Mouse (Mus musculus) embryo, embryonic 9.5 days (tissue): ENCODE results near the gene Gpr45.

Experiments used
- DNase-seq: peaks from one replicate; pipeline ENCODE4 v3.0.0-alpha.2; 2017; ENCODE audit errors: extremely low spot score

Gpr45 gene

DNA sequence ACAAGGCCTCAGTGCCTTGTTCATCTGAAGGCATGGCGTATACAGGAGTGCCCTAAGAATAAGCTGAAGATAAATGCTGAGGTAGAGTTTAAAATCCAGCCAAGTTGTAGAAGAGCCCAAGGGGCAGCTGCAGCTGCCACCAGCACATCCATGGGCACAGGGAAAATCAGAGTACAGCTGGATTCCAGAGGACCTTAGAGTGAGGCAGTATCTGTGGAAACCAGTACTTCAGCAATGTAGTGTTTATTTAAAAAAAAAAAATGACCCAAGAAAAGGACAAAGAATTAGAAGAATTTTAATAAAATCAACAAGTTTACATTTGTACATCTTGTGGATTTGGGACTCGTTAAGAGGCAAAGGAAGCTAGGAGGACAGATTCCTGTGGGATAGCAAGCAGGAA is 94.3 kb downstream of the Gpr45 start:
- DNase-seq, result no peak

DNA sequence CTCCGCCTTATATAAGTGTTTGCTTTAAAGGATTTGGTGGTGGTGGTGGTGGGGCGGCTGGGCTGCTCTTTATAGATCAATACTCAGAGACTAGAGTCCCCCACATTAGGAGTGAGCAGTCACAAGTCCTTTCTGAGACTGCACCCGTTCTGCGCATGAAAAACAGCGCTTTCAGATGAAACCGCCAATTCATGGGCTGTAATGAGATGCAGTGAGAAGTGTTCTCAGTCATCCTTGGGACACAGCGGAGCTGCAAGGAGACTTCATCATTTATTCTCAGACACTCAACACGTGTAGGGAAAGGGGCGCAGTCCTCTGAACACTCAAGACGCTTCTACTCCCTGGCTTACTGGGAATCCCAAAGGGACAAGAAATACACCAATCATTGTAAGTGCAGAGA is 95.1 kb downstream of the Gpr45 start:
- DNase-seq, result no peak

DNA sequence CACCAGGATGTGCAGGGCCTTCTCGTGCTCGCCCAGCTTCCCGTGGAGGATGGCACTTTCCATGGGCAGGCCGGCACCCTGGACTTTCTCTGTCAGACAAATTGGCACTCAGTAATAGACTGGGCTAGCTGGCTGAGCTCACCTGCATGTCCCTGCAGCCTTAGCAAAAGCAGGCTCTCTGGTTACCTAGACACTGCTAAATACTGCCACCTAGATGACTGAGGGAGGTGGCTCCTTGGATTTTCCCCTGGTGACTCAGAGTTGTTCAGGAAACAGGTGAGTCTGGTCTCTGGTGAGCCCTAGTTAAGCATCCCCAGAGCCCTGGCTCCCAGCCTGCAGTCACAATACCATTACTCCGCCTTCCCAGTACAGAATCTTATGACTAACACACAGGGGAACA is 99.2 kb downstream of the Gpr45 start:
- DNase-seq, result no peak

DNA sequence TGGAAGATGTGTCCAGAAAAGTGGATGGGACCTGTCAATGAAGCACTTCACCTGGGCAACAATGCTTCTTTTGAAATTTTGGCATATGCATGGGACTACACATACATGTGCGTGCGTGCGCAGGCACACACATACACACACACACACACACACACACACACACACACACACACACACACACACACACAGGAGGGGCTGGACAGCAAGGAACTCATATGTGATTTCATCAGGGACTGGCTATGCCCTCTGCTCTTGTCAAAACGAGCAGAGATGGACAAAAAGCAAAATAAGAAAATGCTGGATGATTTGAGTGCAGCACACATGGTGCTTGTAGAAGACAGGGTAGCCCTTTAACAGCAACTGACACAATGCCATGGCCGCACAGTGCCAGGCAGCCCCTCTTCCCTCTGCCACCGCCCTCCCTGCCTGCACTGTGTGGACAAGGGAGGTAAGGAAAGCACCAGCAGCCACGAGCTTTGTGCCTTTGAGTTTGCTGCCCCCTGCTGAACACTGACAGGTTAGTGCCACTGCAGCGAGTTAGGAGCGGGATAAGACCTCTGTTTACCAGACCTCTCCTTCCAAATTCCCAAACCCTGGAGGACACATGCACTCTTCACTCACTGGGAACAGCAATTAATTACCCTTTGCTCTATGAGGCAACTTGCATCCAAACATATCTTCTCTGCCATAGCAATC is 113.1 kb downstream of the Gpr45 start:
- peak; percentile 76 for DNase-seq

DNA sequence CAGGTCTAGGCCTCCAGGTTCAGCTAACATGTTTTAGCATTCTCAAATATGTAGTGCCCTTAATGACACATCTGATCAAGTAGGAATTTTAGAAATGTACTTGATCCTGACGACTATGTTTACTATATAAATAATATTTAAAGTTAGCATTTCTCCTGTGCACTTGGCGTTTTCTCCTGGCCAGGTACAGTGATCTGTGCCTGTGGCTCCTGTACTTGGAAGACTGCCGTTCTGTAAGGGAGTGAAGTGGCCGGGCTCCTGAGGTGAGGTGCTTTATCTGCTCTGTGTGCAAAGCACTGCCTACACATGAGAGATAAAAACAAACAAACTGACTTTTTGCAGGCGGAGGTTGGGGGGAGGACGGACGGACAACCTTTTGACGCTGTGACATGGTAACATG is 113.9 kb downstream of the Gpr45 start:
- no peak for DNase-seq

DNA sequence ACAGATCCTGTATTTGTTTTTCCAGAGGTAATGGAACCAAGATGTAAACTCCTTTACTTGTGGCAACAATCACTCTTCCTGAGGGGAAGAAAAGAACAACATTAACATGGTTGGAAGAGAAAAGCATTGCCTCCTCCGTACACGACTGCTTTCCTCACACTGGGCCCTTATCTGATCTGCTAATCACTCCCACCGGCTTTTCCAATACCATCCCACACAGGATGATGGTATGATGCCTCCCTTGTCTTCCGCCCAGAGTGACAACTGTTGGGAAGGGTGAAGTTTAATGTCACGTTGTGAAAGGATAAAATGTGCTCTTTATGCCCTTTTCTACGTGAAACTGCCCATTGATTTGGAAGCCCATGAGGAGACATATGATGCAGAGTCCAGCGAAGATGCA is 114.9 kb downstream of the Gpr45 start:
- DNase-seq, result no peak

DNA sequence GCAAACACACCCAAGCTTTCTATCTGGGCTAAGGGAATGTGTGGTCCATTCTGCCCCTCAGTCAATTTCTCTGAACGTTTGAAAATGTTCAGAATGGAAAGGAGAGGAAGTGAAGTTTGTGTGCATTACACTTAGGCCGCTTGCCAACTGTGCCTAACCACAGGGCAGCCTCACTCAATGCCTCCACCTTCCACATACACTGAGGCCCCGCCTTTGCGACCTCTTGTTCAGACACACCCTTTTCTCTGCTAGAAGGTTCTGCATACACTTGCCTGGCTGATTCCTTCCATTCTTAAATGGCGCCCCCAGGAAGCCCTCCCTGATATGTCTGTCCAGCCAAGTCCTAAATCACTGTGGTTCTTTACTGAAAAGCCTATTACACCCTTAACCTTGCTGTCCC is 118.1 kb downstream of the Gpr45 start:
- no peak for DNase-seq

DNA sequence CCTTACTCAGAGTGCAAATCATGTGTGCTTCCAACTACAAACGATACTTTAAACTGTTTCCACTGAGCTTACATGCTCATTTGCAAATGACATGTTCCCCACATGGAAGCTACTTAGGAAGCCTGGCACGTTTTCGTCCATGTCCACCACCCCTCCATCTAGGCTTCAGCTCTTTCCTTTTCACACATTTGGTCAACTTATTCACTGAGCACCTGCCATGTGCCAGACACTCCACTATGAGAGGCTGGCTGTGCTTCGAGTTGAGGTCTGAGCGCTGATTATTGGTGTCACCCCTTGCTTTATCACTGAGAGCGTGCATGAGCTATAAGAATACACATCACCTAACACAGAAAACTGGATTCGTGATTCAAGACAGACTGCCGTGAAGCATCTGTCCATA is 119.4 kb downstream of the Gpr45 start:
- DNase-seq, result no peak

DNA sequence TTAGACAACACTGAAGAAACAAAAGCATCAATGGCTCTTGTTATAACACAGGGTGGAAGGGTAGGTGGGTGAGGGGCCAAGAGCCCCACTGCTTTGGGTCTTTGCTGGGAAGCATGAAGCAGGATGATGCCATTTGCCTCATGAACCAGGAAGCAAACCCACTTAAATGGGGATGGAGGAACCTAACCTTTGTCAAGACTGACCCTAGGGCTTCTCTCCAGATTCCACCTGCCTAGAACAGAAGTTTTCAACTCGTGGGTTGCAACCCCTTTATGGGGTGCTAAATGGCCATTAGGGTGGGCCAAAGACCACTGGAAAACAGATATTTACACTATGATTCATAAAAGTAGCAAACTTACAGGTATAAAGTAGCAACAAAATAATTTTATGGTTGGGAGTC is 119.9 kb downstream of the Gpr45 start:
- DNase-seq, result no peak

DNA sequence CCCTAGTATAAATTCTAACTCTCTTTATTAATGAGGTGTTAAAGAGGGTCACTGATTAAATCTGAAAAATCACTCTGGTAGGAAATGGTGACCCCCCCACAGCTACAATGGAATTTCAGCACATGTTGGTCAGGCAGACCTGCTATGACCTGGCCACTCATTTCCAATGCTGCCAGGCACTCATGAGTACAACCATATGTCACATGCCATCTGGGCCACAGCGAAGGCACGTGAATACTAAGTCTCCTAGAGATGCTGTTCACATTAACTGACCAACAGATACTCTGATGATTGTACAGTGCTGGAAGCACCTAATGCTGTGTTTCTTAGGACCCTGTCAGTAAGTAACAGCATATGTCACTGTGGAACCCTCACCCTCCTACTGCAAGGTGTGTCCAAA is 122.1 kb downstream of the Gpr45 start:
- no peak for DNase-seq

DNA sequence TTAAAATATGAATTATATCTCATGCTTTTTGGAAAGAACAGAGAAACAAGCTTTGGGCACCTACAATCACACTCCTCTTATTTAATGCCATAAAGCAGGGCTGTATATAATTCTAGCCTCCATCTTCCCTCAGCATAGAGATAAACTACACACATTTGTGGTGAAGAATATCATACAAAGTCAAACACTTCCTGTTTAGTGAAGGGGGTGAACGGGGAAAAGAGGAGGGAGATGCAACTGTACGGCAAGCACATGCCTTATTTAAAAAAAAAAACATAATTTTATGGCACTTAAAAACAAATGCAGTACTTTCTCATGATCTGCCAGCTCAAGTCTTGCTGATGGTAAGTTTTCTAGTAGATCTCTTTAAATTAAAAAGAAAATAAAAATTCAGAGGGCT is 125.5 kb downstream of the Gpr45 start:
- no peak for DNase-seq

DNA sequence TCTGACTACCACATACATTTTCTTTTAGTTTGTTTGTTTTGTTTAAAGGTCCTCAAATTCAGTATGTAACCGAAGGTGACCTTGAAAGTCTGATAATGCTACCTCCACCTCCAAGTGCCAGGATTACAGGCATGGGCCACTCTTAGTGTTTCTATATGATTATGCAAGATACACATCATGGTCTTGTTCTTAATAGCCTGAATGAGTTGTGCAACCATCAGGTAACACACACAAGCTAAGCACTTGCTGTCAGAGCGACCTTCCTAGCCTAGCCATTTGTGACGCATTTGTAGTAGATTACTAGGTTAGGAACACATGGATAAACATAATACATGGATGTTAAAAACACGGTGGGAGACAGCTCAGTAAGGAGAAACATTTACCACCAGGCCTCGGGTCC is 130.3 kb downstream of the Gpr45 start:
- DNase-seq, result no peak
